Mouse (Mus musculus) bone marrow macrophage, adult 2 months (primary cell): Measurements from ENCODE around the gene Inpp5k.

Source experiments
- CTCF ChIP-seq: IDR thresholded peaks from 2 replicates; pipeline ENCODE4 v1.5.1; 2012; ENCODE audit warnings: low read depth, mild to moderate bottlenecking, low read length, moderate library complexity
- POLR2A ChIP-seq: IDR thresholded peaks from 2 replicates; pipeline ENCODE4 v1.6.1; 2012; ENCODE audit warnings: mild to moderate bottlenecking, low read depth, low read length, borderline replicate concordance

DNA sequence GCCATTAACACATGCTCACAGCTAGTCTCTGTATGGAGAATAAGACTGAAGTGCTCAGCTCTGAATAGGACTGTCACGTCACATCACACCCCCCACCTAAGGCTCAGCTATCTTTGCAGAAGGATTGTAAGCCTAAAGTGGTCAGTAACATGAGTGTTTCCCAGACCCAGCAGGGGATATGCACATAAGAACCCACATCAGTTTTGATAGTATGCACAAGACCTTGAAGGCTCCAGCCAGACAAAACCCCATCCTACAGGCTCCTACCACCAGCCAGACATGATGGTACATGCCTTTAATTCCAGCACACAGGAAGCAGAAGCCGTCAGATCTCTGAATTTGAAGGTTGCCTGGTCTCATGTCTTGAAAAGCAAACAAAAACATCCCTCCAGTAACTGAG lies 20.8 kb upstream of the Inpp5k start:
- no peak for TF ChIP-seq CTCF
- TF ChIP-seq POLR2A, result no peak
